Mouse (Mus musculus): ENCODE data around the gene Klhl12. TPM values are rescaled to one million over a fixed set of nuclear protein-coding genes. Genes with fewer than 3 reads are reported as not detected.

Klhl12 gene
- 19.0 and 20.5 TPM in 2 replicates for polyA plus RNA-seq (2015; fragmentation: Nextera tagmentation; extraction: Ambion mirVana)

DNA sequence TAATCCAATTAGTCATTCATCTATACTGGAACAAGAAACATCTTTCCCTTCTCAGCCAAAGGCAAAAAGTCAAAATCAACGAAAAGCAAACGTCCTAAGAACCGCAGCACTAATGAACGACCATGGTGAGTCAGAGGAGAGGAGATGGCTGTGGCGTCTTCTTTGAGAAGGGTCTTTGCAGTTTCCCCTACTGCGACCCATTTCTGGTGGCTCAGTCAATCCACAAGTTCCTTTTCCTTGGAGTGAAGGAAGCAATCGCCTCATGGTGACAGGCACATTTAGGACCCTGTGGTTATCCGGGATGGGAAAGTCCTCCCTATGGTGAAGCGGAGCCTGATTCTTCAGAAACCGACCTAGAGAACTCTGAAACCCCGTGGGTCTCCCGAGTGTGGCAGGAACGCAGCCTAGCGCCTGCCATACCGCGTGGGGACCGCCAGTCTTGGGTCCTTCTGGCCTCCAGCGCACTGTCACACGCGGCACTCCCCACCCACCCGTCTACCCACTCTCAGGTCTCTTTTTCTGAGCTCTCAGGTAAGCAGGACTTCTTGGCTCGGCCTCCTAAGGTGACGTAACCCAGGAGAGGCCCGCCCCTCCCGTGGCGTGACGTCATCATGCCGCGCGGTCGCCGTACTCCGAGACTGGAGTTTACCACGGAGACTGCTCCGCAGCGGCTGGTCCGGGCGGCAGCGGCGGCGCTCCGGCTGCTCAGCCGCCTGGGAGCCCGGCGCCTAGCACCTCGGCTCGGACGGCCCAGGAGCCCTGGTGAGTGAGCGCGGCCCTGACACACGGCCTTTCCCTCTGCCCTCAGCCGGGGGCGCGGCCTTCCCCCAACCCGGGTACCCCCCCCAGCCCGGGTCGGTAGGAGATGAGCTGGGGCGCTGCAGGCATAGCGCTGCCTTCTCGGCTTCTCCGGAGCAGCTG lies at the start of gene Klhl12:
Klhl12 (plus strand) TSS at position 628 of the 921 bp plus-strand sequence.
- peak within 1 kb of the TSS; percentile 99 for H3K4me3 ChIP-seq (ENCODE audit: low read length)
- peak within 1 kb of the TSS; percentile 74 for H3K27ac ChIP-seq (ENCODE audit: low read length)
- H3K4me1 ChIP-seq (ENCODE audit: control insufficient read depth, insufficient read depth, low read length), result peaks cover 5% of the 10 kb centered on the region; the same call in 1 of the 2 replicates
- peak within 1 kb of the TSS; percentile 75 for H3K4me2 ChIP-seq (ENCODE audit: low read depth, low read length)
- WGBS, result under 1% methylated on average over 61 of the region's 61 CpGs
- H3K27me3 ChIP-seq (replicated peaks; ENCODE audit: control insufficient read depth, insufficient read depth, low read length), result no peaks in the 10 kb centered on the region
- no peaks in the 10 kb centered on the region for H3K9me3 ChIP-seq (ENCODE audit: control insufficient read depth, low read length)
- ATAC-seq, result peak; percentile 99
- peak within 1 kb of the TSS; percentile 98 for H3K9ac ChIP-seq (ENCODE audit: low read depth, low read length)
- no peaks in the 10 kb centered on the region for H3K36me3 ChIP-seq (ENCODE audit: control insufficient read depth, insufficient read depth, low read length)

DNA sequence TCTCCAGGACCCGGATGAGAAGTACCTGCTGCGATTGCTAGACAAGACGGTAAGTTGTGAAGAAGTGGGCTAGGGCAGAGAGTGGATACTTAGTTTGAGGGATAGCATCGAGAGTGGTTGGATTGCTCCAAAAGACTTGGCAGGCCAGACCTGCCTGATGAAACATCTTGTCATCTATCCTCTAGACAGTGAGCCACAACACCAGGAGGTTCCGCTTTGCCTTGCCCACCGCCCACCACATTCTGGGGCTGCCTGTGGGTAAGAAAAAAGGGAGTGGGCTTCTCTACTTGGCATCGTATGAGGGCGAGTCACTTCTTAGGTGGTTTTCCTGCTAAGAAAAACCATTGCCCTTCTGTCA lies 48.9 kb upstream of the Klhl12 start:
- Histone ChIP-seq H3K4me1 (ENCODE audit: control insufficient read depth, insufficient read depth, low read length) (peaks cover 6% of the 10 kb centered on the region), H3K36me3 (ENCODE audit: control insufficient read depth, insufficient read depth, low read length) (peaks cover 5% of the 10 kb centered on the region), H3K4me2 (ENCODE audit: low read depth, low read length) (peak overlapping the region; percentile 83), H3K4me3 (ENCODE audit: low read length) (peak overlapping the region; percentile 78), H3K27me3 (replicated peaks; ENCODE audit: control insufficient read depth, insufficient read depth, low read length) (no peaks in the 10 kb centered on the region), H3K27ac (ENCODE audit: low read length) (peak overlapping the region; percentile 64; the same call in 1 of the 2 replicates), H3K9me3 (ENCODE audit: control insufficient read depth, low read length) (no peaks in the 10 kb centered on the region), H3K9ac (ENCODE audit: low read depth, low read length) (peak overlapping the region; percentile 79)
- 24% methylated on average over 8 of the region's 8 CpGs for WGBS
- no peak; the same call in none of the 2 replicates for ATAC-seq

DNA sequence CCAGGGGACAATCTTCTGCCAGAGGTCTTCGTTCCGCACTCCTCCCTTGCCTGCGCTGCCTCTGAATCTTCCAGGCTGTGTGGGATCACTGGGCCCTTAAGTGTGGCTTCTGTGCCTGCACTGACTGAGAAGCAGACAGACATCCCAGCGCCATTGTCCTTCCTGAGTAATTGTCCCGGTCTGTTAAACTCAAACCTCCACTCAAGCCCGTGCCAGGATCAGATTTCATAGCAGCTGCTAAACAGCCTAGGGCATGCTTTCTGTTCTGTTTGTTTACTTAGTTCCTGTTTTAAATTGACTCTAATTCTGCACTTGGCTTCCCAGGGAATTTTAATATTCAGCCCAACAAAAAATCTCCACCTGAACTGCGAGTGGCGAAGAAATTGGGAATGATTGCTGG lies 47.3 kb upstream of the Klhl12 start:
- H3K9me3 ChIP-seq (ENCODE audit: control insufficient read depth, low read length), result no peaks in the 10 kb centered on the region
- peaks cover 10% of the 10 kb centered on the region for H3K36me3 ChIP-seq (ENCODE audit: control insufficient read depth, insufficient read depth, low read length)
- no peak overlapping the region for H3K4me3 ChIP-seq (ENCODE audit: low read length)
- no peak overlapping the region for H3K4me2 ChIP-seq (ENCODE audit: low read depth, low read length)
- no peak for ATAC-seq
- WGBS, result 67% methylated on average over 8 of the region's 8 CpGs
- H3K9ac ChIP-seq (ENCODE audit: low read depth, low read length), result no peak overlapping the region
- H3K27me3 ChIP-seq (replicated peaks; ENCODE audit: control insufficient read depth, insufficient read depth, low read length), result no peaks in the 10 kb centered on the region
- peaks cover 6% of the 10 kb centered on the region for H3K4me1 ChIP-seq (ENCODE audit: control insufficient read depth, insufficient read depth, low read length)
- no peak overlapping the region for H3K27ac ChIP-seq (ENCODE audit: low read length)

DNA sequence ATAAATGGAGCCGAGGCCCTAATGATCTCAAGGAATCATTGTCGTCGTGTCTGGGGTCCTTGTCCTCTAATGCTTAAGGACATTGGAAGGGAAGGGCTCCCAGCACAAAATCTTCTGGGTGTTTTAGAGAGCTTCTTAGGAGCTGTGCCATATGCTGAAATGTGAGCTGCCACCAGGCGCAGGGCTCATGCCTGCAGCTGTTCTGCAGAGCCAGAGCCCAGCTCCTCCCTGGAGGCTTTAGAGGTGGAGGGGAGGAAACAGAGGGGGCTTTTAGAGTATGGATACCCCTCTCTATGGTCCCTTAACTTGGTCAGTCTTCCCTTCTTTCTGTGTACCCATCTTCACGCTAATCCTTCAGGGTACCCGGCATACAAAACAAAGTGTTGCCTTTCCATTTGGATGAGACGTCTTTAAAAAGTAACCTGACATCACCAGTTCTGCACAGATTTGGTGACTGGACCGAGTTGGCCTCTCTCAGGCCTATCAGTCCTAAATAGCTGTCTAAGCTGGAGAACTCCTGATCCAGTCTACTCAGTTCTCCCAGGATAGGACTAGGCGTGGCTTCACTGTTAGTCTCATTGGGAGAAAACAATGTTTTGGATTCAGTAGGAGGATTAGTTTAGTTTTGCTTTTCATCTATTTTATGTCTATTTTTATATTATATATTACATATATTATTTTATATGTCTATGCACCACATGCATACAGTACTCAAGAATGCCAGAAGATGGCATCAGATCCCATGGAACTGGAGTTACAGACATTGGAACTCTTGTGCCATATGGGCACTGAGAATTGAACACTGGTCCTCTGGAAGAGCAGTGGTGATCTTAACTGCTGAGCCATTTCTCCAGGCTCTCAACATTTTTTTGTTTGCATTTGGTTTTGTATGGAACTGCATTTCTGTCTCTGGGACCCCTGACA lies 43.4 kb upstream of the Klhl12 start:
- Histone ChIP-seq H3K4me2 (ENCODE audit: low read depth, low read length) (no peak overlapping the region), H3K9ac (ENCODE audit: low read depth, low read length) (no peak overlapping the region), H3K27me3 (replicated peaks; ENCODE audit: control insufficient read depth, insufficient read depth, low read length) (no peaks in the 10 kb centered on the region), H3K4me3 (ENCODE audit: low read length) (no peak overlapping the region), H3K36me3 (ENCODE audit: control insufficient read depth, insufficient read depth, low read length) (peaks cover 10% of the 10 kb centered on the region), H3K4me1 (ENCODE audit: control insufficient read depth, insufficient read depth, low read length) (peaks cover 15% of the 10 kb centered on the region), H3K27ac (ENCODE audit: low read length) (no peak overlapping the region), H3K9me3 (ENCODE audit: control insufficient read depth, low read length) (no peaks in the 10 kb centered on the region)
- ATAC-seq, result no peak
- 92% methylated on average over 9 of the region's 9 CpGs for WGBS

DNA sequence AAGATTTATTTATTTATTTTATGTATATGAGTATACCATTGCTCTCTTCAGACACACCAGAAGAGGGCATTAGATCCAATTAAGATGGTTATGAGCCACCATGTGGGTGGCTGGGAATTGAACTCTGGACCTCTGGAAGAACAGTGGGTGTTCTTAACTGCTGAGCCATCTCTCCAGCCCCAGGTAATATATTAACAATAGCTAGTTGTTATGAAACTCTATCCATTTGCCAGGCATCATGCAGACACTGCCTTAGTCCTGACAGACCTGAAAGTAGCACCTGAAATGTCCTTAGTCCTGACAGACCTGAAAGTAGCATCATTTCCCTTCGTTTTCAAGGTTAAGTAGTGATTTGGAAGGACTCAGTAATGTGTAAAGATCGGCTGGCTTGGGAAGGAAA lies 41.3 kb upstream of the Klhl12 start:
- WGBS, result 44% methylated on average over 2 of the region's 2 CpGs
- Histone ChIP-seq H3K4me2 (ENCODE audit: low read depth, low read length) (peak overlapping the region; percentile 73; the same call in 1 of the 2 replicates), H3K4me1 (ENCODE audit: control insufficient read depth, insufficient read depth, low read length) (peaks cover 30% of the 10 kb centered on the region), H3K4me3 (ENCODE audit: low read length) (no peak overlapping the region), H3K9ac (ENCODE audit: low read depth, low read length) (no peak overlapping the region), H3K27me3 (replicated peaks; ENCODE audit: control insufficient read depth, insufficient read depth, low read length) (no peaks in the 10 kb centered on the region), H3K27ac (ENCODE audit: low read length) (peak overlapping the region; percentile 91), H3K36me3 (ENCODE audit: control insufficient read depth, insufficient read depth, low read length) (peaks cover 10% of the 10 kb centered on the region), H3K9me3 (ENCODE audit: control insufficient read depth, low read length) (no peaks in the 10 kb centered on the region)
- no peak for ATAC-seq

DNA sequence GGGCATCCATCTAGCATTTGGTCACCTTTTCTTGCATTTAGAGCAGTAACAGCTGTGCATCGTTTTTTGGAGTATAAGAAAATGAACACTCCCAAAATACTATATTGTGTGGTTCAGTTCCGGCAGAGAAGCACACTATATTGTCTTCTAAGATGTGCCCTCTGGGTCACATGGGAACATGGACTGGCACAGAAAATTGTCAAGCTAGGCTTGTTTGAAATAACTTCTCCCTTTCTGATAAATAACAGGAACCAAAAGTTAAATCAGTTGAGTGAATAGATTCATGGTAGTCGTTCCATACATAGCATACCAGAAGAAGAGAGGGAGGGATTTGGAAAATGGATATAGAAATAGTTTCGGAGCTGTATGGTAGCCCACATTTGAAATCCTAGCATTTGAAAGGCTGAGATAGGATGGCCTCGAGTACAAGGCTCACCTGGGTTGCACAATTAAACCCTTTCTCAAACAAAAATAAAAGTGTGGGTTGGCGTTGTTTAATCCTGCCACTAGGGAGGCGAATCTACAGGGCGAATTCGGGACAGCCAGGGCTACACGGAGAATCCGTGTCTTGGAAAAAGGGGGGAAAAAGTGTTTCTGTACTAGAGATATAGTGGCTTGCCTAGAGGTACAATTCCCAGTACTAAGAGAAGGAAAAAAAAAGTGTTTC lies 40.7 kb upstream of the Klhl12 start:
- peak overlapping the region; percentile 96 for H3K9ac ChIP-seq (ENCODE audit: low read depth, low read length)
- H3K36me3 ChIP-seq (ENCODE audit: control insufficient read depth, insufficient read depth, low read length), result peaks cover 6% of the 10 kb centered on the region
- WGBS, result 14% methylated on average over 11 of the region's 11 CpGs
- peak overlapping the region; percentile 97 for H3K4me3 ChIP-seq (ENCODE audit: low read length)
- H3K4me1 ChIP-seq (ENCODE audit: control insufficient read depth, insufficient read depth, low read length), result peaks cover 36% of the 10 kb centered on the region
- peak overlapping the region; percentile 91 for H3K27ac ChIP-seq (ENCODE audit: low read length)
- ATAC-seq, result peak; percentile 43
- H3K27me3 ChIP-seq (replicated peaks; ENCODE audit: control insufficient read depth, insufficient read depth, low read length), result no peaks in the 10 kb centered on the region
- H3K9me3 ChIP-seq (ENCODE audit: control insufficient read depth, low read length), result no peaks in the 10 kb centered on the region
- peak overlapping the region; percentile 73 for H3K4me2 ChIP-seq (ENCODE audit: low read depth, low read length)

DNA sequence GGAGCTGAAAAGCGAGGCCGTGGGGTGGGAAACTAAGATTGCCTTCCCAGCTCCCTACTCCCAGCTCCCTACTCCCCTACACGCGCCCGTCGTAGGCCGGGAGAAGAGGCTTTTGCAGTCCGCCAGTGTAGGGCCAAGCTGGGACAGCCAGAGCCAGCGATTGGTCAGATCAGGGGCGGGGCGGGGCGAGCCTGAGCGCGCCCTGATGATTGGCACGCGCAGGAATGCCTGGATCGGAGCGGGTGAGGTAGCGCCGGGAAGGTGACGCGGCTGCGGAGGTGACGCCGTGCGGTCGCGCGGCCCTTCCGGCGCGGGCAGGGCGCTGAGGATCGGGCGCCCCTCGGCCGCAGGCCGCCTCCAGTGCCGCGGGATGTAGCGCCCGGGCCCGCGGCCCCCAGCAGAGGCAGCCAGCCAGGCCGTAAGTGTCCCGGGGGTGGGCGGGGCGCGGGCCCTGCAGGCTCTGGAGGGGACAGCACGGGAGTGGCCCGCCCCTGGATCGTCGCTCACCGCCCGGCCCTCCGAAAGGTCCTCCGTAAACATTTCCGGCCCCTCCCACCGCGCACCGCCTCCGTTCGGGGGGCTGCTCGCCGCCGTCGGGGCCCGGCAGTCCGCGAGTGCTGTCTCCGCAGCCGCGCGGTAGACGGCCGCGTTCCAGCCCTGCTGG lies 40.0 kb upstream of the Klhl12 start, which contains the start of gene Adipor1:
Adipor1 (plus strand) TSS at position 211 of the 664 bp plus-strand sequence.
- under 1% methylated on average over 71 of the region's 77 CpGs for WGBS
- peak within 1 kb of the TSS; percentile 95 for H3K27ac ChIP-seq (ENCODE audit: low read length)
- H3K36me3 ChIP-seq (ENCODE audit: control insufficient read depth, insufficient read depth, low read length), result peaks cover 5% of the 10 kb centered on the region; the same call in 1 of the 2 replicates
- peaks cover 42% of the 10 kb centered on the region for H3K4me1 ChIP-seq (ENCODE audit: control insufficient read depth, insufficient read depth, low read length)
- peak within 1 kb of the TSS; percentile 96 for H3K9ac ChIP-seq (ENCODE audit: low read depth, low read length)
- no peaks in the 10 kb centered on the region for H3K27me3 ChIP-seq (replicated peaks; ENCODE audit: control insufficient read depth, insufficient read depth, low read length)
- ATAC-seq, result peak; percentile 99
- peak within 1 kb of the TSS; percentile 97 for H3K4me3 ChIP-seq (ENCODE audit: low read length)
- no peaks in the 10 kb centered on the region for H3K9me3 ChIP-seq (ENCODE audit: control insufficient read depth, low read length)
- H3K4me2 ChIP-seq (ENCODE audit: low read depth, low read length), result peak within 1 kb of the TSS; percentile 73

DNA sequence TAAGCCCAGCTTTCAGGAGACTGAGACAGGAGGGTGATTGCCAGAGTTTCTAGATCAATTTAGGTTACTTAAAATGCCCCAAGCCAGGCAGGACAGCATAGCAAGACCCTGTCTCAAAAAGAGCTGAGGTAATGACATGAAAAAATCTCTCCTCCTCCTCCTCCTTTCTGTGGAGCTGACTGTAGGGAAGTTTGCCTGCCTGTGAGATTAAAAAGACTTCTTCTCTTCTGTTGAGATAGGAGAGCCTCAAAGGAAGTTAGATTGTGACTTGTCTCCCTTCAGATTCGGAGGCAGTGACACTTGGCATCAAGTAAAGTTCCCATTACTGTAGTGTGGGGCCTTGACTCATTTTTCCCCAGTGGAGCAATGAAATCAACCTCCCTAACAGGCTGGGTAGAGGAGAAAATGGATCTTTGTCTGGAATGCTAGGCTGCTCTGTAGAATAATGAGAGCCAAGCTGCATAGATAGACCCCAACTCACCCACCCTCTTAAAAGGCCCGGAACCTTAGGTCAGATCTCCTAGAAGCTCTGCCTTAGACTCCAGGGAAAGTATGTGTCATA lies 36.8 kb upstream of the Klhl12 start:
- H3K36me3 ChIP-seq (ENCODE audit: control insufficient read depth, insufficient read depth, low read length), result no peaks in the 10 kb centered on the region
- H3K9me3 ChIP-seq (ENCODE audit: control insufficient read depth, low read length), result no peaks in the 10 kb centered on the region
- H3K27ac ChIP-seq (ENCODE audit: low read length), result no peak overlapping the region; the same call in 1 of the 2 replicates
- no peak for ATAC-seq
- H3K4me1 ChIP-seq (ENCODE audit: control insufficient read depth, insufficient read depth, low read length), result peaks cover 52% of the 10 kb centered on the region
- WGBS, result 75% methylated on average over 2 of the region's 2 CpGs
- H3K27me3 ChIP-seq (replicated peaks; ENCODE audit: control insufficient read depth, insufficient read depth, low read length), result no peaks in the 10 kb centered on the region
- no peak overlapping the region for H3K9ac ChIP-seq (ENCODE audit: low read depth, low read length)
- H3K4me2 ChIP-seq (ENCODE audit: low read depth, low read length), result no peak overlapping the region
- no peak overlapping the region for H3K4me3 ChIP-seq (ENCODE audit: low read length)

Measured in intestine, embryonic 16.5 days (tissue).